Mouse (Mus musculus) megakaryocyte, embryonic 14.5 days (primary cell): ENCODE measurements around the gene Olfr1310. TPM values are rescaled to one million over a fixed set of nuclear protein-coding genes. Genes with fewer than 3 reads are reported as not detected.
"Not testable (repeated sequence)": the region's sequence is repeated elsewhere in the genome, so short reads cannot be mapped to it uniquely, and the experiment has no call there.

ENCODE experiments used
- H3K27me3 ChIP-seq: replicated peaks from 2 replicates; pipeline ENCODE3; 2012; ENCODE audit warnings: inconsistent platforms
- H3K36me3 ChIP-seq: replicated peaks from 2 replicates; pipeline ENCODE3; 2012; ENCODE audit warnings: low read length, inconsistent platforms, mixed read lengths
- H3K4me1 ChIP-seq: 2 replicates; pipeline ENCODE4 v1.6.1; 2012; ENCODE audit warnings: inconsistent platforms
- H3K4me3 ChIP-seq: replicated peaks from 2 replicates; pipeline ENCODE3; 2012; ENCODE audit warnings: moderate library complexity, mild to moderate bottlenecking, inconsistent platforms
- H3K9me3 ChIP-seq: 2 replicates; pipeline ENCODE4 v1.6.1; 2012; ENCODE audit warnings: inconsistent platforms
- FLI1 ChIP-seq: IDR thresholded peaks from 2 replicates; pipeline ENCODE4 v1.6.1; 2012; ENCODE audit warnings: low read length, inconsistent platforms, mixed read lengths
- GATA1 ChIP-seq: IDR thresholded peaks from 3 replicates; pipeline ENCODE4 v1.6.1; 2012; ENCODE audit warnings: mixed read lengths, low read length, inconsistent platforms, borderline replicate concordance
- polyA plus RNA-seq: library from polyadenylated mRNA; stranded (reverse); fragments of >175 nt; gene quantifications from 2 replicates; pipeline ENCODE4 v1.2.3, GENCODE M21; 2012; ENCODE audit warnings: low replicate concordance; ENCODE audit not compliant: insufficient read depth

The Olfr1310 gene
- not detected in 2 replicates for polyA plus RNA-seq

GRCm38 (mm10) chr2:112012608-112013007 lies at the start of gene Olfr1310:
TSS of gene Olfr1310 (minus strand) at chr2:112012708.
- Histone ChIP-seq H3K4me3 (no peak within 1 kb of the TSS), H3K36me3 (no peaks in the 10 kb centered on the region), H3K27me3 (no peaks in the 10 kb centered on the region), H3K4me1 (no peaks in the 10 kb centered on the region), H3K9me3 (no peaks in the 10 kb centered on the region)
- TF ChIP-seq FLI1 (no peak), GATA1 (no peak)

DNA sequence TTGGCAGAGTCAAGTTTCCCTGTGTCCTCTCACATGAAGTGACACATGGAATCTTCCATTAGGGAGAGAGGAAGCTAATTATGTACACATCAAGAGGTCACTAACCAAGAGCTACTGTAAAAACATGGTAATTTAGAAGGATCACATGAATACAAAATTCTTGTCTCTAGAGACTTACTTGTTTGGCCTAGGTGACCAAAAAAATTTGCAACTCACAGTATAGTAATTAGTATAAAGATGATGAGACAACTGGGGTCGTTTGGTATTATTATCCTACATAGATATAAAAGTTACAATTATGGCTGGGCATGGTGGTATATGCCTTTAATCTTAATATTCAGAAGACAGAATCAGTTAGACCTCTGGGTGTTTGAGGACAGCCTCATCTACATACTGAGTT lies 37.6 kb upstream of the Olfr1310 start, which contains the start of gene Olfr1312:
Gene Olfr1312, minus strand, starts transcription at position 101 of the 400 bp plus-strand sequence.
- Histone ChIP-seq H3K9me3 (no peaks in the 10 kb centered on the region), H3K4me3 (no peak within 1 kb of the TSS), H3K36me3 (no peaks in the 10 kb centered on the region), H3K27me3 (no peaks in the 10 kb centered on the region), H3K4me1 (no peaks in the 10 kb centered on the region)
- TF ChIP-seq FLI1 = no peak

DNA sequence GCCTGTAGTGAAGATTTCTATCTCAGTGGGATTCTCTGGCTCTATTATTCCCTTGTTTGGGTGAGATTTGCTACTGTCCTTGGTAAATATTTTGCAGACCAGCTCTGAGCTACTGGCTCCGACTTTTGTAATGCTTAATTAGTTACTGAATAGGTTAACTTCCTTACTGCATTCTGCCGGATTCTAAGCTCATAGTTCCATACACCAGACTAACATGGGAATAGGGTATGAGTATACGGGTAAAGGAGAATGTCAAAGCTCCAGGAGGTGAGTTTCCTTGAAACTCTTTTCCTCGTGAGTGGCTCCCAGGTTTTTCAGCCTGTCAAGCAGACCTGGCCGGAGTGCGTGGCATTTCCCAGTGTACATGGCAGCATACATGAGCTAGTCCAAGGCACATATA lies 14.5 kb upstream of the Olfr1310 start:
- not testable (repeated sequence) for H3K4me3 ChIP-seq, H3K4me1 ChIP-seq

DNA sequence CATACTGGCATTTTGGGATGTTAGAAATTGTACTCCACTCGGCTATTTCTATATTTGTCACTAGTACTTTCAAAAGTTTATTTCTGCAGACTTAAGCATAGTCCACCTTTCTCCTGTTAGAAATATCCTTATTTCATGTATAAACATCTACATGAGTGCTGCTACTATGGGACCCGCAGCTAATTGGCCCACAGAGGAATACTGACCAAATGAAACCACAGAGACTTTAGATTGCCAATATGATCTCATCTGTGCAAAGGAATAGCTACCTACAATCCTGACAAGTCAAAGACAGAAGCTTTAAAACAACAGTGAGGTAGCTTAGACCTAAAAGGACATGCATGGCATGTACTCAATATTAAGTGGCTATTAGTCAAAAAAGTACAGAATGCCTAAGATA lies 11.8 kb upstream of the Olfr1310 start, which contains the start of gene Olfr1311:
Gene Olfr1311, minus strand, starts transcription at position 101 of the 400 bp plus-strand sequence.
- no peak for TF ChIP-seq FLI1
- no peak for TF ChIP-seq GATA1
- Histone ChIP-seq H3K4me1 (no peaks in the 10 kb centered on the region), H3K9me3 (no peaks in the 10 kb centered on the region), H3K36me3 (no peaks in the 10 kb centered on the region), H3K4me3 (no peak within 1 kb of the TSS), H3K27me3 (no peaks in the 10 kb centered on the region)

More for the DNA sequence above, 14.5 kb upstream of the Olfr1310 start:
- H3K9me3 ChIP-seq, H3K36me3 ChIP-seq, H3K27me3 ChIP-seq: not testable (repeated sequence)

DNA sequence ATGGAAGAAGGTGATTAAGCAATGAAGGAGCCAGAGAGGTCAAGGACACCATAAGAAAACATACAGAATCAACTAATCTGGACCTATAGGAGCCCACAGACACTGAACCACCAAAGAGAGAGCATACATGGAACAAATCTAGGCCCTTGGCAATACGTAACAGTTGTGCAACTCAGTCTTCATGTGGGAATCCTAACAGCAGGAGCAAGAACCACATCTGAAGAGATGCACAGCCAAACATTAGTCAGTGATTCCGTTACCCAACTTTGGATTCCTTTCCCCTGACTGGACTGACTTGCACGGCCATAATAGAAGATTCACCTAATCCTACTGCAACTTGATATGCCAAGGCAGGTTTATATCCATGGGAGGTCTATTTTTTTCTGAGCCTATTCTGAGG lies 2.4 kb upstream of the Olfr1310 start:
- H3K9me3 ChIP-seq = no peaks in the 10 kb centered on the region
- no peak overlapping the region for H3K4me3 ChIP-seq
- H3K4me1 ChIP-seq = no peaks in the 10 kb centered on the region
- TF ChIP-seq FLI1 = no peak
- TF ChIP-seq GATA1 = no peak
- H3K27me3 ChIP-seq = no peaks in the 10 kb centered on the region
- H3K36me3 ChIP-seq = no peaks in the 10 kb centered on the region

DNA sequence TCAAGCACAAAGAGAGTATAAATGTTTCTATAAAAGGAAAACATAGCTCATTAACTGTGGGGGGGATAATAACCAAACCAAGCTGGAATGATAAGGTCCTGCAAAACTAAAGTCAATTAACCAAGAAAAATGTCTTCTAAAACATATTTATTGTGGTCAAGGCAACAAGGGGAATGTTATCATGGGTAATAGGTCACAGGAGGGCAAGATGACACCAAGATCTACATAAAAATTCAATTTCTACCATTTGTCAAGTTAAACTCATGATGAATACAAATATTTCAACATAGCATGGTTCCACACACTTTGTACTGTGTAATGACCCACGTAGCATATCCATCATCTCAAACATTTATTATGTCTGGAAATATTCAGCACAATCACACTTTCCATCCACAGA lies 22.3 kb downstream of the Olfr1310 start, which contains the start of gene Olfr1309:
Gene Olfr1309, minus strand, starts transcription at position 101 of the 400 bp plus-strand sequence.
- no peak within 1 kb of the TSS for H3K4me3 ChIP-seq

DNA sequence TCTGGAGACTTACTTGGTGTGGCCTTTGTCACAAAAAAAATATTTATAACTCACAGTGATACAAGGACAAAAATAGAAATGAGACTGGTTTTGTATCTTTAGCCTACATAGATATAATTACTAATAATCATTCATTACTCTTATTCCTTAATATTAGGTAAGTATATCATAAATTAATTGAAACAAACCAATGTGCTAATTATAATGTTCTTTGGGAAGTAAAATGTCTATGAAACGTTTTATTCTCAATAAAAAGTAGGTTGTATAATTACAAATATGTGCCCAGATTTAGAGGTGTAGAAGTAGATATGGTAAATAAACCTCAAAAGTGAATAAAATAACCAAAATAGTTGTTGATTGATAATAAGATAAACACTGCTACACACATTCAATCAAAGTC lies 47.7 kb downstream of the Olfr1310 start, which contains the start of gene Olfr1308:
Gene Olfr1308, minus strand, starts transcription at position 101 of the 400 bp plus-strand sequence.
- H3K4me3 ChIP-seq = no peak within 1 kb of the TSS
- H3K9me3 ChIP-seq = no peaks in the 10 kb centered on the region
- no peaks in the 10 kb centered on the region for H3K36me3 ChIP-seq
- TF ChIP-seq GATA1 (no peak), FLI1 (no peak)
- no peaks in the 10 kb centered on the region for H3K4me1 ChIP-seq
- H3K27me3 ChIP-seq = no peaks in the 10 kb centered on the region

More for the DNA sequence above, 22.3 kb downstream of the Olfr1310 start, which contains the start of gene Olfr1309:
- H3K27me3 ChIP-seq = no peaks in the 10 kb centered on the region
- no peaks in the 10 kb centered on the region for H3K4me1 ChIP-seq
- no peaks in the 10 kb centered on the region for H3K9me3 ChIP-seq
- H3K36me3 ChIP-seq = no peaks in the 10 kb centered on the region
- TF ChIP-seq FLI1 (no peak), GATA1 (no peak)

Other genes starting within 250 kb of the Olfr1310 start
- not detected in 2 replicates for gene Olfr1302, start 235.3 kb downstream of the Olfr1310 start, polyA plus RNA-seq
- not detected in 2 replicates for gene Olfr1303, start 192.4 kb downstream of the Olfr1310 start, polyA plus RNA-seq
- gene Olfr1305, start 135.6 kb downstream of the Olfr1310 start, polyA plus RNA-seq = not detected in 2 replicates
- gene Olfr1306, start 96.4 kb downstream of the Olfr1310 start, polyA plus RNA-seq = not detected in 2 replicates
- gene Olfr1307, start 63.3 kb downstream of the Olfr1310 start, polyA plus RNA-seq = 0.14 TPM in 1 of 2 replicates, not detected in the other
- gene Olfr1308, start 47.8 kb downstream of the Olfr1310 start, polyA plus RNA-seq = not detected in 2 replicates
- not detected in 2 replicates for gene Olfr1309, start 22.4 kb downstream of the Olfr1310 start, polyA plus RNA-seq
- not detected in 2 replicates for gene Olfr1311, start 11.7 kb upstream of the Olfr1310 start, polyA plus RNA-seq
- not detected in 2 replicates for gene Olfr1312, start 37.5 kb upstream of the Olfr1310 start, polyA plus RNA-seq
- gene Olfr1313, start 65.1 kb upstream of the Olfr1310 start, polyA plus RNA-seq = not detected in 2 replicates
- gene Olfr1314, start 84.1 kb upstream of the Olfr1310 start, polyA plus RNA-seq = not detected in 2 replicates
- gene Olfr1315-ps1, start 102.7 kb upstream of the Olfr1310 start, polyA plus RNA-seq = not detected in 2 replicates
- not detected in 2 replicates for gene Olfr1316, start 122.3 kb upstream of the Olfr1310 start, polyA plus RNA-seq
- not detected in 2 replicates for gene Olfr1317, start 127.6 kb upstream of the Olfr1310 start, polyA plus RNA-seq
- gene Olfr1318, start 141.5 kb upstream of the Olfr1310 start, polyA plus RNA-seq = not detected in 2 replicates
- gene Lpcat4, start 226.8 kb upstream of the Olfr1310 start, polyA plus RNA-seq = 23.4 and 31.6 TPM in 2 replicates
- gene Nutm1, start 246.6 kb upstream of the Olfr1310 start, polyA plus RNA-seq = 0.88 TPM in 1 of 2 replicates, not detected in the other
- gene Nop10, start 249.2 kb upstream of the Olfr1310 start, polyA plus RNA-seq = 4.9 and 25.7 TPM in 2 replicates